Mouse (Mus musculus) ES-Bruce4 (cell line): ENCODE data around the gene Ptpro.

Source experiments
- CTCF ChIP-seq: IDR thresholded peaks from one replicate; pipeline ENCODE4 v1.8.1; 2011; ENCODE audit warnings: low read depth, low read length
- POLR2A ChIP-seq: IDR thresholded peaks from one replicate; pipeline ENCODE4 v1.8.1; 2011; ENCODE audit warnings: low read length; ENCODE audit not compliant: insufficient read depth

DNA sequence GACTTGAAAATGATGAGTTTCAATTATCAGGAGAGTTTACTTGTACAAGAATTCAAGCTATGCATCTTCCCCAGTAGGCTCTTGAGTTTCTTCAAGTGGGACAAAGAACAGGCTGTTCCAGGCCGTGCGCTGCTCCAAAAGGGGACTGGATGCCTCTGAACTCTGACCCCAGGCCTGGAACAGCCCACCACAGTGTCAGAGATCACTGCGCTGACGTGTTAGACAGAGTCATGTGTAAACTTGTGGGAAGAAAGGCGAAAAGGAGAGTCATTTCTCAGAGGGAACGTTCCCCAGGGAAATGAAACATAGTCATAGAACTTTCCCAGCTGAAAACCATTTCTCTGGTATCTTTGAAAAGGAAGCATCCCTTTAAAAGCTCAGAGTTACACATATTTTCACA, 235.3 kb downstream of the Ptpro start:
- no peak for TF ChIP-seq CTCF
- no peak for TF ChIP-seq POLR2A
